Mouse (Mus musculus) heart, postnatal 4 days (tissue): ENCODE data around the gene Gm5726. TPM values are rescaled to one million over a fixed set of nuclear protein-coding genes. Genes with fewer than 3 reads are reported as not detected.
"Not testable (repeated sequence)": the region's sequence is repeated elsewhere in the genome, so short reads cannot be mapped to it uniquely, and the experiment has no call there.

Experiments
- DNase-seq: peaks from one replicate; pipeline ENCODE4 v3.0.0; 2021
- total RNA-seq, 2 experiments: library from RNA; stranded (reverse); gene quantifications; 2 replicates each; pipeline ENCODE4 v1.2.3; 2021

Gene Gm5726
- total RNA-seq: not detected

GRCm38 (mm10) chr7:20545657-20546056, at the start of gene Gm5726:
Gene Gm5726 (minus strand): TSS chr7:20545757.
- DNase-seq: not testable (repeated sequence)

- DNase-seq: not testable (repeated sequence)
Observed at GRCm38 (mm10) chr7:20576141-20576540, 30.6 kb upstream of the Gm5726 start, which contains the start of gene Gm4141. Gene Gm4141 (minus strand): TSS chr7:20576241.

- not testable (repeated sequence) for DNase-seq
Observed at GRCm38 (mm10) chr7:20533537-20533936, 12.0 kb downstream of the Gm5726 start, which contains the start of gene Vmn1r104. Gene Vmn1r104 (plus strand): TSS chr7:20533837.

- not testable (repeated sequence) for DNase-seq
Observed at GRCm38 (mm10) chr7:20510434-20510833, 35.1 kb downstream of the Gm5726 start, which contains the start of gene Vmn1r103. Gene Vmn1r103 (minus strand): TSS chr7:20510534.

Other genes with a start within 250 kb of the Gm5726 start
- gene Gm4133, start 211.7 kb downstream of the Gm5726 start, total RNA-seq: not detected
- not detected for gene Gm5728, start 170.3 kb downstream of the Gm5726 start, total RNA-seq
- not detected for gene Vmn1r100, start 127.8 kb downstream of the Gm5726 start, total RNA-seq
- gene Vmn1r101, start 103.2 kb downstream of the Gm5726 start, total RNA-seq: not detected
- gene Gm10670, start 70.8 kb downstream of the Gm5726 start, total RNA-seq: not detected
- gene Vmn1r103, start 35.2 kb downstream of the Gm5726 start, total RNA-seq: not detected
- gene Vmn1r104, start 11.9 kb downstream of the Gm5726 start, total RNA-seq: not detected
- gene Gm4141, start 30.5 kb upstream of the Gm5726 start, total RNA-seq: not detected
- gene Gm4513, start 53.3 kb upstream of the Gm5726 start, total RNA-seq: not detected
- gene Vmn1r107, start 123.2 kb upstream of the Gm5726 start, total RNA-seq: not detected
- gene Vmn1r111, start 157.5 kb upstream of the Gm5726 start, total RNA-seq: not detected
- not detected for gene Gm10668, start 184.9 kb upstream of the Gm5726 start, total RNA-seq
- not detected for gene Vmn1r112, start 225.4 kb upstream of the Gm5726 start, total RNA-seq
- not detected for gene Vmn1r113, start 241.5 kb upstream of the Gm5726 start, total RNA-seq